Mouse (Mus musculus): Measurements from ENCODE around the gene Tex21. TPM values are rescaled to one million over a fixed set of nuclear protein-coding genes. Genes with fewer than 3 reads are reported as not detected.
"Not testable (repeated sequence)": the region's sequence is repeated elsewhere in the genome, so short reads cannot be mapped to it uniquely, and the experiment has no call there.

Gene Tex21
- total and polyA plus RNA-seq, 3 experiments, result 4.4 to 6.7 TPM; not detected in 1

DNA sequence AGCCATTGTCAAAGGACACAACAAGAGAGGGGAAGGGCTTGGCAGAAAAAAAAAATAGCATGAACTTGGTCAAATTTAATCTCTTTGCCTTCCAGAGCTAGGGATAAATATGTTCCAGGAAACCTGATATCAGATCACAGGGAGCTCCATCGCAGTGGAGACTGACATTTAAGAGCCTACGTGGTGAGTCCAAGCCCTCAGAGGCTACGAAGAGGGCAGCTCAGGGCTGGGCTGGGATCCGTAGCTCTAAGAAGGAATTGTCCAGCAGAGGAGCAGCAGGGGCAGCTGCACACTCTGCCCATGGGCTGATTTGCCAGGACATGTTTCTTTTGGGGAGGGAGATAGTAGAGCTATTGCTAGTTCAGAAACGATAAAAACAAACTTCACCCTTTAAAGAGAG lies 80.9 kb downstream of the Tex21 start:
- peaks cover 5 to 9% of the 10 kb centered on the region in 2 experiments for H3K27me3 ChIP-seq (ENCODE audit: control insufficient read depth in 1 of 2, insufficient read depth in 2 of 2, low read length in 2 of 2)
- no peak for DNase-seq (ENCODE audit: low read depth, low spot score)

DNA sequence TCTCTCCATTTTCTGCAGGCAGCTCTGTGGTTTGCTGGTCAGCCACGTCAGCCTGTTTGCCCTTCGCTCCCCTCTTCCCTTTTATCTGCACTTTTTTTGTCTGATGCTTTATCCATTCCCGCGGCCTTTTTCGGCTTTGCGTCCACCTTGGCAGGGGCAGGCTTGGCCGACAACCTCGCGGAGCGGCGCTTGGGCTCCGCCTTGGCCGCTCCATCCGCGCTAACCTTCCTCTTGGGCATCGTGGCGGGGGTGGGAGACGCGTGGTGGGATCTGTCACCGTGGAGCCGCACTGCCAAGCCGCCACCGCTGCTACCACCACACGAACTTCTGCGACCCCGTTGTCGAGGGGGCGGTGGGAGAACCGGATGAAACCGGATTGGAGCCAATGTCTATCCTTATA lies 94.2 kb downstream of the Tex21 start:
- H3K9ac ChIP-seq (ENCODE audit: control insufficient read depth, low read depth, low read length, poor library complexity, severe bottlenecking); H3K36me3 ChIP-seq (ENCODE audit: control insufficient read depth in 1 of 2, insufficient read depth in 2 of 2, low read length in 2 of 2); H3K9me3 ChIP-seq (replicated peaks; ENCODE audit: insufficient read depth, low read length); H3K4me3 ChIP-seq (ENCODE audit: control insufficient read depth in 1 of 2, insufficient read depth in 1 of 2, low read depth in 2 of 2, low read length in 2 of 2); DNase-seq (ENCODE audit: low read depth, low spot score); H3K4me1 ChIP-seq (ENCODE audit: control insufficient read depth in 1 of 2, insufficient read depth in 2 of 2, low read length in 2 of 2); H3K79me2 ChIP-seq (ENCODE audit: control insufficient read depth, insufficient read depth, low read length, poor library complexity); H3K27ac ChIP-seq (ENCODE audit: control insufficient read depth, low read depth, low read length): not testable (repeated sequence)
- peaks cover 15 to 16% of the 10 kb centered on the region in 2 experiments for H3K27me3 ChIP-seq (ENCODE audit: control insufficient read depth in 1 of 2, insufficient read depth in 2 of 2, low read length in 2 of 2)

More for the DNA sequence above, 80.9 kb downstream of the Tex21 start:
- Histone ChIP-seq H3K27ac (ENCODE audit: control insufficient read depth, low read depth, low read length) (no peak overlapping the region), H3K4me3 (ENCODE audit: control insufficient read depth in 1 of 2, insufficient read depth in 1 of 2, low read depth in 2 of 2, low read length in 2 of 2) (no peak overlapping the region), H3K9ac (ENCODE audit: control insufficient read depth, low read depth, low read length, poor library complexity, severe bottlenecking) (no peak overlapping the region), H3K79me2 (ENCODE audit: control insufficient read depth, insufficient read depth, low read length, poor library complexity) (no peaks in the 10 kb centered on the region), H3K4me1 (ENCODE audit: control insufficient read depth in 1 of 2, insufficient read depth in 2 of 2, low read length in 2 of 2) (no peaks in the 10 kb centered on the region), H3K36me3 (ENCODE audit: control insufficient read depth in 1 of 2, insufficient read depth in 2 of 2, low read length in 2 of 2) (no peaks in the 10 kb centered on the region), H3K9me3 (replicated peaks; ENCODE audit: insufficient read depth, low read length) (no peaks in the 10 kb centered on the region)
- no peak for TF ChIP-seq BHLHE40 (IDR thresholded peaks at IDR 0.05; ENCODE audit: borderline replicate concordance, low read depth, low read length)
- TF ChIP-seq MYB (IDR thresholded peaks at IDR 0.05; ENCODE audit: low read depth, low read length), result no peak
- TF ChIP-seq ZC3H11A (IDR thresholded peaks at IDR 0.05; ENCODE audit: low read depth, low read length), result no peak
- no peak for TF ChIP-seq NELFE (IDR thresholded peaks at IDR 0.05; ENCODE audit: low read depth, low read length)
- TF ChIP-seq GATA1 (IDR thresholded peaks at IDR 0.05; ENCODE audit: low read depth, low read length), result no peak
- no peak for TF ChIP-seq USF1 (IDR thresholded peaks at IDR 0.05; ENCODE audit: low read depth, low read length)
- no peak for TF ChIP-seq CHD1 (IDR thresholded peaks at IDR 0.05; ENCODE audit: low read depth, low read length)
- no peak for TF ChIP-seq UBTF (IDR thresholded peaks at IDR 0.05; ENCODE audit: borderline replicate concordance, insufficient read depth, low read depth, low read length)
- no peak for TF ChIP-seq CTCF (IDR thresholded peaks at IDR 0.05 in 2 of 3, conservative IDR thresholded peaks at IDR 0.05 in 1 of 3; ENCODE audit: control insufficient read depth in 1 of 3, insufficient read depth in 1 of 3, low read depth in 2 of 3, low read length in 3 of 3, poor library complexity in 1 of 3, severe bottlenecking in 1 of 3)
- TF ChIP-seq JUND (IDR thresholded peaks at IDR 0.05; ENCODE audit: low read depth, low read length), result no peak
- no peak for TF ChIP-seq GABPA (IDR thresholded peaks at IDR 0.05; ENCODE audit: low read depth, low read length)
- no peak for TF ChIP-seq ZMIZ1 (IDR thresholded peaks at IDR 0.05; ENCODE audit: low read depth, low read length)
- TF ChIP-seq TAL1 (IDR thresholded peaks at IDR 0.05; ENCODE audit: low read length), result no peak
- no peak for TF ChIP-seq TCF12 (IDR thresholded peaks at IDR 0.05; ENCODE audit: low read depth, low read length)

Other genes starting within 250 kb of the Tex21 start
- not detected in 2 replicates for gene Esr2, start 69.5 kb downstream of the Tex21 start, total RNA-seq (2012; rRNA removed)
- gene Esr2, start 69.5 kb downstream of the Tex21 start, polyA plus RNA-seq (2012; ENCODE audit: insufficient read depth in 1 of 2, insufficient read length in 2 of 2, low read depth in 1 of 2, low replicate concordance in 2 of 2, missing spikeins in 1 of 2), result under 1 TPM in 1 of 2 experiments, not detected in 1; 0.03 TPM
- gene Mthfd1, start 8.6 kb upstream of the Tex21 start, total RNA-seq (2012; rRNA removed), result 217 and 231 TPM in 2 replicates
- gene Mthfd1, start 8.6 kb upstream of the Tex21 start, polyA plus RNA-seq (2012; ENCODE audit: insufficient read depth in 1 of 2, insufficient read length in 2 of 2, low read depth in 1 of 2, low replicate concordance in 2 of 2, missing spikeins in 1 of 2), result 100 to 1,000 TPM in 1 of 2 experiments, not detected in 1; 208 TPM
- gene Akap5, start 78.1 kb upstream of the Tex21 start, total RNA-seq (2012; rRNA removed), result 0.69 and 0.72 TPM in 2 replicates
- gene Akap5, start 78.1 kb upstream of the Tex21 start, polyA plus RNA-seq (2012; ENCODE audit: insufficient read depth in 1 of 2, insufficient read length in 2 of 2, low read depth in 1 of 2, low replicate concordance in 2 of 2, missing spikeins in 1 of 2), result under 1 TPM in 1 of 2 experiments, not detected in 1; 0.65 TPM
- 5.1 and 5.5 TPM in 2 replicates for gene Zbtb25, start 122.9 kb upstream of the Tex21 start, total RNA-seq (2012; rRNA removed)
- gene Zbtb25, start 122.9 kb upstream of the Tex21 start, polyA plus RNA-seq (2012; ENCODE audit: insufficient read depth in 1 of 2, insufficient read length in 2 of 2, low read depth in 1 of 2, low replicate concordance in 2 of 2, missing spikeins in 1 of 2), result 10 to 100 TPM in 1 of 2 experiments, not detected in 1; 12.3 TPM
- gene Zbtb1, start 123.5 kb upstream of the Tex21 start, total RNA-seq (2012; rRNA removed), result 6.3 and 7.0 TPM in 2 replicates
- 1 to 10 TPM in 1 of 2 experiments, not detected in 1; 5.1 TPM for gene Zbtb1, start 123.5 kb upstream of the Tex21 start, polyA plus RNA-seq (2012; ENCODE audit: insufficient read depth in 1 of 2, insufficient read length in 2 of 2, low read depth in 1 of 2, low replicate concordance in 2 of 2, missing spikeins in 1 of 2)
- 5.3 and 6.6 TPM in 2 replicates for gene Hspa2, start 157.4 kb upstream of the Tex21 start, total RNA-seq (2012; rRNA removed)
- 1 to 10 TPM in 1 of 2 experiments, not detected in 1; 9.3 TPM for gene Hspa2, start 157.4 kb upstream of the Tex21 start, polyA plus RNA-seq (2012; ENCODE audit: insufficient read depth in 1 of 2, insufficient read length in 2 of 2, low read depth in 1 of 2, low replicate concordance in 2 of 2, missing spikeins in 1 of 2)
- not detected in 2 replicates for gene Ppp1r36, start 170.8 kb upstream of the Tex21 start, total RNA-seq (2012; rRNA removed)
- not detected for gene Ppp1r36, start 170.8 kb upstream of the Tex21 start, polyA plus RNA-seq (2012; ENCODE audit: insufficient read depth in 1 of 2, insufficient read length in 2 of 2, low read depth in 1 of 2, low replicate concordance in 2 of 2, missing spikeins in 1 of 2)

Data from MEL (cell line).